Mouse (Mus musculus) MEL (cell line): ENCODE data around the gene Gm42791. TPM values are rescaled to one million over a fixed set of nuclear protein-coding genes. Genes with fewer than 3 reads are reported as not detected.

Source experiments
- DNase-seq: peaks from one replicate; pipeline ENCODE4 v3.0.0; 2011; ENCODE audit warnings: low read depth, low spot score
- H3K27ac ChIP-seq: 2 replicates; pipeline ENCODE4 v1.5.1; 2012; ENCODE audit warnings: low read depth, mild to moderate bottlenecking, control low read depth, low read length, moderate library complexity; ENCODE audit not compliant: control insufficient read depth
- H3K27me3 ChIP-seq, 2 experiments: fragments of 150-350 bp in 1 of 2; sonication (generic) in 1 of 2; 2 replicates each; pipeline ENCODE4 v1.6.1; 2012; ENCODE audit warnings: low read length in 2 of 2, mild to moderate bottlenecking in 2 of 2, improper control_type of control experiment in 1 of 2, moderate library complexity in 1 of 2; ENCODE audit not compliant: insufficient read depth in 2 of 2, control insufficient read depth in 1 of 2
- H3K36me3 ChIP-seq, 2 experiments: 2 replicates each; pipeline ENCODE4 v1.6.1; 2012 to 2014; ENCODE audit warnings: low read length in 2 of 2, improper control_type of control experiment in 1 of 2, inconsistent platforms in 1 of 2, mild to moderate bottlenecking in 1 of 2; ENCODE audit not compliant: insufficient read depth in 2 of 2, control insufficient read depth in 1 of 2
- H3K4me1 ChIP-seq, 2 experiments: fragments of 150-350 bp in 1 of 2; sonication (generic) in 1 of 2; 2 replicates each; pipeline ENCODE4 v1.6.1; 2012; ENCODE audit warnings: low read length in 2 of 2, improper control_type of control experiment in 1 of 2, mild to moderate bottlenecking in 1 of 2; ENCODE audit not compliant: insufficient read depth in 2 of 2, control insufficient read depth in 1 of 2
- H3K4me3 ChIP-seq, 2 experiments: fragments of 150-350 bp in 1 of 2; sonication (generic) in 1 of 2; 2 replicates each; pipeline ENCODE4 v1.5.1; 2012; ENCODE audit warnings: low read depth in 2 of 2, low read length in 2 of 2, mild to moderate bottlenecking in 2 of 2, moderate library complexity in 2 of 2, control low read depth in 1 of 2, improper control_type of control experiment in 1 of 2; ENCODE audit not compliant: control insufficient read depth in 1 of 2, insufficient read depth in 1 of 2
- H3K79me2 ChIP-seq: 2 replicates; pipeline ENCODE4 v1.6.1; 2012; ENCODE audit warnings: mild to moderate bottlenecking, low read length, moderate library complexity; ENCODE audit not compliant: control insufficient read depth, poor library complexity, insufficient read depth
- H3K9ac ChIP-seq: 2 replicates; pipeline ENCODE4 v1.6.1; 2012; ENCODE audit warnings: low read depth, mild to moderate bottlenecking, control low read depth, low read length, moderate library complexity; ENCODE audit not compliant: control insufficient read depth, poor library complexity, severe bottlenecking
- H3K9me3 ChIP-seq: fragments of 150-350 bp; sonication (generic); replicated peaks from 2 replicates; pipeline ENCODE4 v1.6.1; 2012; ENCODE audit warnings: mild to moderate bottlenecking, low read length, improper control_type of control experiment, moderate library complexity; ENCODE audit not compliant: insufficient read depth
- BHLHE40 ChIP-seq: IDR thresholded peaks from 2 replicates; pipeline ENCODE4 v1.6.1; 2012; ENCODE audit warnings: low read depth, mild to moderate bottlenecking, inconsistent platforms, low read length, improper control_type of control experiment, borderline replicate concordance
- CHD1 ChIP-seq: IDR thresholded peaks from 2 replicates; pipeline ENCODE4 v1.6.1; 2012; ENCODE audit warnings: low read depth, mild to moderate bottlenecking, inconsistent platforms, low read length, improper control_type of control experiment
- ELF1 ChIP-seq: IDR thresholded peaks from 2 replicates; pipeline ENCODE4 v1.6.1; 2014; ENCODE audit warnings: low read depth, mild to moderate bottlenecking, inconsistent platforms, low read length, improper control_type of control experiment, moderate library complexity
- EP300 ChIP-seq, 2 experiments: IDR thresholded peaks; 2 replicates each; pipeline ENCODE4 v1.6.1; 2011; ENCODE audit warnings: improper control_type of control experiment in 2 of 2, low read length in 2 of 2, low read depth in 1 of 2, mild to moderate bottlenecking in 1 of 2
- GABPA ChIP-seq: IDR thresholded peaks from 2 replicates; pipeline ENCODE4 v1.6.1; 2012; ENCODE audit warnings: low read depth, mild to moderate bottlenecking, inconsistent platforms, low read length, improper control_type of control experiment, moderate library complexity
- MAFK ChIP-seq: IDR thresholded peaks from 2 replicates; pipeline ENCODE4 v1.6.1; 2011; ENCODE audit warnings: low read depth, mild to moderate bottlenecking, low read length, improper control_type of control experiment, borderline replicate concordance
- MAZ ChIP-seq: IDR thresholded peaks from 2 replicates; pipeline ENCODE4 v1.6.1; 2012; ENCODE audit warnings: low read depth, mild to moderate bottlenecking, inconsistent platforms, low read length, improper control_type of control experiment
- MEF2A ChIP-seq: IDR thresholded peaks from 2 replicates; pipeline ENCODE4 v1.6.1; 2014; ENCODE audit warnings: low read depth, mild to moderate bottlenecking, inconsistent platforms, low read length, improper control_type of control experiment; ENCODE audit not compliant: poor library complexity, insufficient replicate concordance, severe bottlenecking; ENCODE audit errors: extremely low read depth
- MYC ChIP-seq: IDR thresholded peaks from 2 replicates; pipeline ENCODE4 v1.6.1; 2011; ENCODE audit warnings: low read depth, mild to moderate bottlenecking, low read length, improper control_type of control experiment, moderate library complexity
- NELFE ChIP-seq: IDR thresholded peaks from 2 replicates; pipeline ENCODE4 v1.6.1; 2011; ENCODE audit warnings: low read depth, low read length, improper control_type of control experiment
- NRF1 ChIP-seq: IDR thresholded peaks from 2 replicates; pipeline ENCODE4 v1.6.1; 2014; ENCODE audit warnings: low read depth, mild to moderate bottlenecking, inconsistent platforms, low read length, improper control_type of control experiment, moderate library complexity; ENCODE audit not compliant: poor library complexity, insufficient read depth, severe bottlenecking
- POLR2AphosphoS2 ChIP-seq: IDR thresholded peaks from 2 replicates; pipeline ENCODE4 v1.6.1; 2011; ENCODE audit warnings: low read length, improper control_type of control experiment
- RAD21 ChIP-seq: IDR thresholded peaks from 2 replicates; pipeline ENCODE4 v1.6.1; 2011; ENCODE audit warnings: mild to moderate bottlenecking, low read depth, low read length, improper control_type of control experiment
- TBP ChIP-seq: IDR thresholded peaks from 2 replicates; pipeline ENCODE4 v1.8.0; 2011; ENCODE audit warnings: low read depth, low read length, improper control_type of control experiment
- TCF12 ChIP-seq: IDR thresholded peaks from 2 replicates; pipeline ENCODE4 v1.6.1; 2014; ENCODE audit warnings: low read depth, mild to moderate bottlenecking, inconsistent platforms, low read length, improper control_type of control experiment, moderate library complexity
- UBTF ChIP-seq: IDR thresholded peaks from 2 replicates; pipeline ENCODE4 v1.6.1; 2012; ENCODE audit warnings: low read depth, mild to moderate bottlenecking, inconsistent platforms, low read length, improper control_type of control experiment, moderate library complexity, borderline replicate concordance; ENCODE audit not compliant: insufficient read depth
- USF2 ChIP-seq, 2 experiments: IDR thresholded peaks; 2 replicates each; pipeline ENCODE4 v1.6.1; 2011 to 2012; ENCODE audit warnings: improper control_type of control experiment in 2 of 2, low read length in 2 of 2, borderline replicate concordance in 1 of 2, inconsistent platforms in 1 of 2, low read depth in 1 of 2, mild to moderate bottlenecking in 1 of 2; ENCODE audit not compliant: insufficient read depth in 1 of 2
- ZC3H11A ChIP-seq: IDR thresholded peaks from 2 replicates; pipeline ENCODE4 v1.6.1; 2012; ENCODE audit warnings: low read depth, mild to moderate bottlenecking, inconsistent platforms, low read length, improper control_type of control experiment
- ZNF384 ChIP-seq: IDR thresholded peaks from 2 replicates; pipeline ENCODE4 v1.6.1; 2012; ENCODE audit warnings: low read depth, mild to moderate bottlenecking, inconsistent platforms, low read length, improper control_type of control experiment
- polyA plus RNA-seq, 2 experiments: library from polyadenylated mRNA; stranded (reverse) in 1 of 2; unstranded in 1 of 2; fragments of >175 nt in 1 of 2; fragments of >200 nt in 1 of 2; gene quantifications; 2 replicates each; pipeline versions ENCODE4 v1.2.1 to v1.2.4; 2012; ENCODE audit warnings: low replicate concordance in 2 of 2, low read depth in 1 of 2; ENCODE audit not compliant: insufficient read length in 2 of 2, insufficient read depth in 1 of 2, missing spikeins in 1 of 2
- total RNA-seq: library from RNA; depleted of rRNA; stranded (reverse); fragments of 300-350 nt; gene quantifications from 2 replicates; pipeline ENCODE4 v1.2.3, GENCODE M21; 2012

Gene Gm42791
- total and polyA plus RNA-seq, 3 experiments = 1.2 to 2.1 TPM; not detected in 1

- no peak for DNase-seq
- Histone ChIP-seq H3K36me3 (peaks cover 0 to 5% of the 10 kb centered on the region in 2 experiments; a peak in 1 of 4 replicates), H3K9me3 (no peaks in the 10 kb centered on the region), H3K79me2 (no peaks in the 10 kb centered on the region), H3K27ac (no peak overlapping the region), H3K9ac (no peak overlapping the region), H3K4me1 (no peaks in the 10 kb centered on the region), H3K27me3 (no peaks in the 10 kb centered on the region), H3K4me3 (no peak overlapping the region)
- TF ChIP-seq RAD21 (no peak), ZC3H11A (no peak), BHLHE40 (no peak), GABPA (no peak), UBTF (no peak), NRF1 (no peak), MAFK (no peak), NELFE (no peak), USF2 (IDR thresholded peaks at IDR 0.05; ENCODE audit: borderline replicate concordance in 1 of 2, insufficient read depth in 1 of 2, low read depth in 1 of 2, low read length in 2 of 2) (no peak), MEF2A (no peak), MYC (no peak), EP300 (IDR thresholded peaks at IDR 0.05; ENCODE audit: low read depth in 1 of 2, low read length in 2 of 2) (no peak), TBP (no peak), ELF1 (no peak), MAZ (no peak), ZNF384 (no peak), POLR2AphosphoS2 (no peak), CHD1 (no peak), TCF12 (no peak)
These were observed 106.9 kb downstream of the Gm42791 start for GRCm38 (mm10) chr5:148888032-148888431.
